Mouse (Mus musculus): ENCODE results near the gene Dyrk1a.

Dyrk1a gene

GRCm38 (mm10) chr16:94714483-94714882, 144.7 kb downstream of the Dyrk1a start:
- DNase-seq (ENCODE audit: low read depth, low spot score) = no peak

- DNase-seq (ENCODE audit: low read depth, low spot score) = no peak
Observed at GRCm38 (mm10) chr16:94717051-94717450, 147.2 kb downstream of the Dyrk1a start.

- DNase-seq (ENCODE audit: low read depth, low spot score) = no peak
Observed at GRCm38 (mm10) chr16:94718919-94719318, 149.1 kb downstream of the Dyrk1a start.

DNA sequence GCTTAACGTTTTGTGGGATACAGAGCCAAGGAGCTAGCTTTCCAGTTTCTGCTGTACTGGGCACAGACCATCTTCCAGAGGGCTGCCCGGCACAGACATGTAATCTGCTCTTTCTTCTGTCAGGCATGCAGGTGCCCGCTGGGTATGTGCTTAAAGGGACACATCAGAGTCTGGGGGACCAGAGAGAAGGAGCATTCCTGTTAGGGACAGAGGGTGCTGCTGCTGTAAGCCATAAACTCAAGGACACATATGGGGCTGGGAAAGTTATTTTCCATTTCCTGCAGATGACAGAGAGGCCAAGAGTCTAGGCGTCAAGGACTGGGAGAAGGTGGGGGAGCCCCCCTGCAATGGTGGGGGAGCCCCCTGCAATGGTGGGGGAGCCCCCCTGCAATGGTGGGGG, 149.7 kb downstream of the Dyrk1a start:
- no peak for DNase-seq (ENCODE audit: low read depth, low spot score)

DNA sequence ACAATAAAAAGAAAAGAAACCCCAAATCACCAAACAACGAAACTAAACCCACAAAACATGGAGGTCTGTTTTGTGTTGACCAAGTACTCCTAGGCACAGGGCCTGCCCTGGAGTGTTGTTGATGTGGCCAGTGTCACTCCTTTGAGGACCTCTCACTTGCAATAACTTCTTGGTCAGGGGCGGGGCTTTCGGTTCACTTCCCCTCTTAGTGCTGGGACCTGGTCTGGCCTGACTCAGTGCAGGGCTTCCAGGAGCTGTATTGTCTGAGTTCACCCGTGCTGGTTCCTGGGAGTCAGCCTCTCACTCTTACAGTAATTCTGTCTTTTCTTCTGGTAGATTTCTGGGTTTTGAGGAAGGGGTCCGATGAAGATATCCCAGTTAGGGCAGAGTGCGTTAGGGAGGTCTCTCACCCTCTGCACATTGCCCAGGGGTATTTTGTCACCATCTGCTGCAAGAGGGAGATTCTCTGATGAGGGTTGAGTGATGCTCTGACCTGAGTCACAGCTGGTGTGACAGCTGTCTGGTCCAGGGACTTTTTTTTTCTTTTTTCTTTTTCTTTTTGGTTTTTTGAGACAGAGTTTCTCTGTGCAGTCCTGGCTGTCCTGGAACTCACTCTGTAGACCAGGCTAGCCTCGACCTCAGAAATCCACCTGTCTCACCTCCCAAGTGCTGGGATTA, 150.8 kb downstream of the Dyrk1a start:
- no peak for DNase-seq (ENCODE audit: low read depth, low spot score)

DNA sequence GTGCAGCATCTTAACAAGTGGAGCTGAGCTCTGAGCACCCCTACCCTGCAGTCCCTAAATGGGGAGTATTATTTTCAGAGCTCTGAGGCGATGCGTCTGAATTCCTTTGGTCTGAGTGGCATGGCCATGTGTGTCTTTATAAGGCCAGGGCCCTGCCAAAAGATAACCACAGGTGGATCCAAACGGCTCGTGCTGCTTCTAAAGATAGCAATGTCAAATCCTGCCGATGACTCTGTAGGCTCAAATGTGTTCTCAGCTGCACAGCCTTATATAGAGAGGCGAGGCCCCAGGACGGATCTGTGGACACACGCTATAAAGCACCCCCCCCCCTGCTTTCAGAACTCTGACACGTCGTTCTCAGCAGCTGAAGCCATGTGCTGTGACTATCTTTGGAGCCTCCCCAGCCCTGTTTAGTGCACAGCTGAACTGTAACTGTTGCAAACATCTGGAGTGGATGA, 151.8 kb downstream of the Dyrk1a start:
- DNase-seq (ENCODE audit: low read depth, low spot score) = no peak

- no peak for DNase-seq (ENCODE audit: low read depth, low spot score)
Observed at GRCm38 (mm10) chr16:94722936-94723335, 153.1 kb downstream of the Dyrk1a start.

DNA sequence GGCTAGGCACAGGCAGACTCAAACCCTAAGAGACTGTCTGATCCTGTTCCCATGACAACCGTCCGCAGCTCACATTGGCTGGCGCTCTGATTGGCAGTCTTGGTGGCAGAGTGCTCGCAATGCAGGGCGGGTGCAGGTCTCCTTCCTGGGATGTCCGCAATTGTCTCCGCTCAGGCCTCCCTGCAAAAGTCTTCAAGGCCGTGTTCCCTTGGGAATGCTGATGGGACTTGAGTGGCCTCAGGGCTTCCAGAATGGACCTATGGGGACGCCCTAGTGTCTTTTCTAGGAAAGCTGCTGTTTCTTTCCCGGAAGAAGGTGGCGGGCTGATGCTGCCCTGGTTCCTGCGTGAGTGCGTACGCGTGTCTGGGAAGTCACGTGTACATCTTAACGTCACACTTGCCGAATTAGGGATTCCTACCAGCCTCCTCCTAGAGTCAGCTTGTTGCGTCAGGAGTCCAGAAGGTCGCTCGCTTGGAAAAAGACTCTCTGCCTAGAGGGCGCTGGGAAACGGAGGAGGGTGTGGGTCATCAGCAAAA, 154.3 kb downstream of the Dyrk1a start:
- peak; percentile 85 for DNase-seq (ENCODE audit: low read depth, low spot score)

DNA sequence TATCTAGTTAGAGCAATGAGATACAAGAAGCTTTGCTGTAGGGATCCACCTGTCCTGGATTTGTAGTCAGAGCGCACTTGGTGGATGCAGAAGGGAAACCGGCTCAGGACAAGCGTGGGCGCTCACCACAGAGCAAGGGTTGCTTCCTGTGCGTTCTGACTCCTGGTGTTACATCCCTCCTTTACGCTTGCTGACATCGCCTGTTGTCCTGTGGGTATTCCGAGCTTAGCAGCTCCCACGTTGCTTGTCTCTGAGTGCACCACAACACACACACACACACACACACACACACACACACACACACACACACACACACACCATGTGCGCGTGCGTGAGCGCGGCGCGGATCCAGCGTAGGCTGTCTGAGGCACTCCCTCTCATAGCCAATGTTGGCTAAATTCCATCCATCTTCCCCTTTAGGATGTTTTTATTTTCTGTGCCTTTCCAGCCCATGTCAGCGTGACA, 155.0 kb downstream of the Dyrk1a start:
- DNase-seq (ENCODE audit: low read depth, low spot score) = no peak

DNA sequence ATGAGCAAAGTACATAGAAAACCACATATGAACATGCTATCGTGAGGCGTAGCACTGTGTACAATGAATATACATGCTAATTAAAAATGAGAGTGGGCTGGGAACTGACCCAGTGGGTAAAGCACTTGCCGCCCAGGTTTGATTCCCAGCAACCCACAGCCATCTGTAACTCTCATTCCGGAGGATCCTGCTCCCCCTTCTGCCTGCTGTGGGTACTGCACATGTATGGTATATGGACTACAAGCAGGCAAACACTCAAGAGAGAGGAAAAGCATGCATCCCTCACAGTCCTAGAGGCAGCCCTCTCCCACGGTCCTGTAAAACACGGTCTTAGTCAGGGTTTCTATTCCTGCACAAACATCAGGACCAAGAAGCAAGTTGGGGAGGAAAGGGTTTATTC, 159.4 kb downstream of the Dyrk1a start:
- DNase-seq (ENCODE audit: low read depth, low spot score) = no peak

- DNase-seq (ENCODE audit: low read depth, low spot score) = no peak
Observed at GRCm38 (mm10) chr16:94731027-94731426, 161.2 kb downstream of the Dyrk1a start.

DNA sequence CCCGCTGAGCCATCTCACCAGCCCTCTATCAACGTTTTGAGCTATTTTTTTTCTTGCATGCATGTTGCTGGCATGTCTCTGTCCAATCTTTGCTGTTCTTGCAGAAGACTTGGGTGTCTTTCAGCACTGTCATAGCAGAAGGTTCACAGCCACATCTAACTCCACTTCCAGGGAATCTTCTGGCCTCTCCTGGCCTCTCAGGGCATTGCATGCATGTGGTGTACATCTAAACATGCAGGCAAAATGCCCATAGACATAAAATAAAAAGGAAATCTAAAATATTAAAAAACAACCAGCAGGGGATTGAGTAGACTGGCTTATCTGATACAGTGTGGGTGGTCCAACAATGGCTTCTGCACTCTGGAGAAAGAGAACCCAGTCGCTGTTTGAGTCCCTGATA, 165.7 kb downstream of the Dyrk1a start:
- DNase-seq (ENCODE audit: low read depth, low spot score) = no peak

DNA sequence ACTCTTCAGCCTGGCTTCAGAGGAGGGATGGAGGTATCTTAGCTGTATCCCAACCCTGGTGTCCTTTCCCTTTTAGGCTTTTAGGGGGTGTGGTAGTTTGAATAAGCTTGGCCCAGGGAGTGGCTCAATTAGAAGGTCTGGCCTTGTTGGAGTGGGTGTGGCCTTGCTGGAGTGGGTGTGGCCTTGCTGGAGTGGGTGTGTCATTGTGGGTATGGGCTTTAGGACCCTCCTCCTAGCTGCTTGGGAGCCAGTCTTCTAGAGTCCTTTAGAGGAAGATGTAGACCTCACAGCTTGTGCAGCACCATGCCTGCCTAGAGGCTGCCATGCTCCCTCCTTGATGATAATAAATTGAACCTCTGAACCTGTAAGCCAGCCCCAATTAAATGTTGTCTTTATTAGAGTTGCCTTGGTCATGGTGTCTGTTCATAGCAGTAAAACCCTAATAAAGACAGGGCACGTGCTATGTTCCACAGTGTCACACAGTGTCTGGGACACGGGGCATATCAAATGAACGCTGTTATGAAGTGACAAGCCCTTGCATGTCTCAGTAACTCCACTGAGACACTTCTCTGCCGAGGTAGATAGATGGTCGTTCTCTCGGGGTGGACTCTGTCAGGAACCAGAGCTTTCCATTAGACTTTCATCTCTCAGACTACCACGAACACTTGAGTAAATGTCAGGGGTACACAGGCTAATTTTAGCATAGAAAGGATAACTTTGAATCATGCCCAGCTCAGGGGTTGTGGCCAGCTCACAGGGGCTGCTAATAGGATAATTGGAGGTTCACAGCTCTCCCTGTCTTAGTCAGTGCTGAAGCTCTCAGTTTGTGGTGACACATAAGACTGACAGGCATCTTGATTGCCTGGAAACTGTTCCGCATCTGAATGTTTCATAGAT, 166.9 kb downstream of the Dyrk1a start:
- no peak for DNase-seq (ENCODE audit: low read depth, low spot score)

DNA sequence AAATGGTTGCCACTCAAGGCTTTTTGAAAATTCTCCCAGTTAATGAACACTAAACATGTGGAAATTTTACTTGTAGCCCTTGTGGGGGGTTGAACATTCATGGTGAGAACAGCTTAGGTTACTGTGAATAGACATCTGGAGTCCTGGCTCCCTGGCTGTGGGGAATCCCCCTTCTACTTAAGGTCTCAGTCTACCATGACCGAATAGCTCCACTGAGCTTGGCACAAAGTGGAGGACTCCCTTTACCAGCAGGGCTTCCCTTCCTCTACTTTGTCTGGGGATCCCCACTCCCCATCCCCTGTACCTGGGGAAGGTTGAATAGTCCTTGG, 167.5 kb downstream of the Dyrk1a start:
- no peak for DNase-seq (ENCODE audit: low read depth, low spot score)

- no peak for DNase-seq (ENCODE audit: low read depth, low spot score)
Observed at GRCm38 (mm10) chr16:94743853-94744501, 174.2 kb downstream of the Dyrk1a start.

GRCm38 (mm10) chr16:94745016-94745415, 175.2 kb downstream of the Dyrk1a start:
- no peak for DNase-seq (ENCODE audit: low read depth, low spot score)

All from WW6 (cell line).